Mouse (Mus musculus) ovary, postnatal 36 days (tissue): ENCODE measurements around the gene Prickle4.

Experiments
- DNase-seq: peaks from one replicate; pipeline ENCODE4 v3.0.0; 2022; ENCODE audit warnings: low spot score, mixed read lengths

The Prickle4 gene

DNA sequence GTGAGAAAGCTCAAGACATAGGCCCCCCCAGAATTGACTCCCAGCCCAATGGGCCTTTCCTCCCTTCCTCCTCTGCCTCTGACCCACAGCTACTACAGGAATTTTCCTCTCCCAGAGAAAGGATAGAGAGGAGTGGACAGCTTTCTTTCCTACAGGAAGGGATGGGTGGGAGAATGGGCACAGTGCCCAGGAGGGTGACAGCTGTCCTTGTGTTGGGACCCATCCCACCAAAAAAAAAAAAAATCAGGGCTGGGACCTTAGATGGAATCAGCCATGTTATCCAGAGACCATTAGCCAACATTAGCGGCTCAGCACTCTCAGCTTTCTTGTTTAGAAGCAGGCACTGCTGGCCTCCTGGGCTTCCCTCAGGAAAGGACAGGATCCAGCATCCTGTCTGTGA is 11.7 kb upstream of the Prickle4 start:
- no peak for DNase-seq

DNA sequence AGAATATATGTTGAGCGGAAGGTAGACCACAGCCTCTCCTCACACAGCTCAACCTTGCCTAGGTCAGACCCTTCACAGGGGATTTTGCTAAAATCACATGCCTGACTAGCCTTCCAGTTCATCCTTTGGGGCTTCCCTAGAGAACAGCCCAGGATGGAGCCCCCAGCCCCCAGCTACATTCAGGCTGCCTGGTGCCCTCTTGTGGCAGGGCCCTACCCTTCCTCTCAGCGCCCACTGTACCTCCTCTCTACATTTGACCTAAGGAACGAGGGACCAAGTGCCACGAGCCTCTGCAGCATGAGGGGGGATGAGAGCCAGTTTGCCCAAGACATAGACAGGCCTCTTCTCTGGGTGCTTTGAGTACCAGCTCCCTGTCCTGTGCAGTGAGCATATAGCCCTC is 10.2 kb upstream of the Prickle4 start:
- DNase-seq: no peak

DNA sequence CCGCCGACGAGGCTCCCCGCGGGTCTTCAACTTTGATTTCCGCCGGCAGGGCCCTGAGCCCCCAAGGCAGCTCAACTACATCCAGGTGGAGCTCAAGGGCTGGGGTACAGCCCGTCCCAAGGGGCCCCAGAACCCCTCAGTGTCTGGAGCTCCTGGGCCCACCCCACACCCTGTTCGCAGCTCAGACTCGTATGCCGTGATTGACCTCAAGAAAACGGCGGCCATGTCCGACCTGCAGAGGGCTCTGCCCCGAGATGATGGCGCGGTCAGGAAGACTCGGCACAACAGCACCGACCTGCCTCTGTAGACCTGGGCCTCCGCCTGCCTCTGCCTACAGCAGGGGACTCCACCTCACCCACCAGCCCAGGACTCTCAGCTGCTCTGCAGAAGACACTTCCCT is 9.0 kb upstream of the Prickle4 start:
- no peak for DNase-seq

DNA sequence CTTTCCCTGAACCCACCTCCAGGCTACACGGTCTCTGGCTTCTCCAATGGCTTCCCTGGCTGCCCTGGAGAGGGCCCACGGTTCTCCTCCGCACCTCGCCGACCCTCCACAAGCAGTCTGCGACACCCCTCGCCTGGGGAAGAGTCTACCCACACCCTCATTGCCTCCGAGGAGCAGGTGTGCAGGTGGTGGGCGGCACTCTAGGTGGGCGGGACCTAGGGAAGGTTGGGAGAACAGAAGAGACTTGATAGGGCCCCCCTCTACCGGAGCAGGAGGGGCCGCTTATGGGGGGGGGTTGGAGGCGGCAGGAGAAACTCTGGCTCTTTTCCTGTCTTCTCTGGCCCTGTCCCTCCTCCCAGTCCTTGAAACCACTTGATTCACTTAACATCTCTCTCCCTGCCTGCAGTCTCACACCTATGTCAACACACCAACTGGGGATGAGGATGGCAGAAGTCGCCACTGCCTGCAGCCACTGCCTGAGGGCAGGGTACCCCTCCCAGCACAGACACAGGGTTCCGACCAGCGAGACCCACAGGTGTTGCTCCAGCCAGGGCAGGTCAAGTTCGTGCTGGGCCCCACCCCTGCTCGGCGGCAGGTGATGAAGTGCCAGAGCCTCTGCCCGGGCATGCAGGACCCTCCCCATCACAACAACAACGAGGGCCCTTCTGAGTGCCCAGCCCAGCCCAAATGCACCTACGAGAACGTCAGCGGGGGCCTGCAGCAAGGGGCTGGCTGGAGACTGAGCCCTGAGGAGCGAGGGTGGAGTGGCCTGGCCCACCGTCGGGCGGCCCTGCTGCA is 8.2 kb upstream of the Prickle4 start:
- DNase-seq: no peak

DNA sequence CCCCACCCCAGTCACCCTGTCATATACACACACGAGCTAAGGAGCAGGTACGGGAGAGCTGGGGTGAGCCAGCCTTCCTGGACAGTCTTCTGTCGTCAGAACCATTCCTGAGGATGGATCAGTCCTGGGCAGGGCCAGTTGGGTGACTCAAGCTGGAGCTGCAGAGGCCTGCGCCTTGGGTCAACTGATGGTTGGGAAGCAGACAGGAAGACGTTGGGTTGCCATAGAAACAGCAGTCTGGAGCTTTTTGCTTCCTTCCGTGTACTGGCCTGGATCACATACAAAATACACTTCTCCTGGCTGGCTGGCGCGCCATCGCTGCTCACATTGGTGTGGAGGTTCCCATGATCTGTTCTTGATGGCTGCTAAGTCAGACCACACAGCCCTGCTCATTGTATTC is 7.3 kb upstream of the Prickle4 start:
- no peak for DNase-seq

DNA sequence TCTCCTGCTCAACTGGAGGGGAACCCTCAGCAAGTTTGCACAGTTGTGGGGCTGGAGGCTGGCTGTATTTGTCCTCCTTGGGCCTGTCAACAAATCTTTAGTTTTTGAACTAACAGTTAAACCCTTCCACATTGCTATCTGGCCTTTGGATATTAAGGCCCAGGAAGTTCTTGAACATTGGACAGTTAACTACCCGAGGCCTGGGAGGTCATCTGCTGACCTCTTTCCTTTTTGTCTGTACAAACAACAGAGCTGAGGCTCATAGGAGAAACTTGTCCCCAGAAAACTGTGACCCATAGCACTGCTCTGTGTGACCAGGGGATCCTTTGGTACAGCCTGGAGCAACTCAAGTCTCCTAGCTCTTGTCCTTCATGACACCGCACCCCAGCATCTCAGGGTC is 4.5 kb upstream of the Prickle4 start:
- no peak for DNase-seq

DNA sequence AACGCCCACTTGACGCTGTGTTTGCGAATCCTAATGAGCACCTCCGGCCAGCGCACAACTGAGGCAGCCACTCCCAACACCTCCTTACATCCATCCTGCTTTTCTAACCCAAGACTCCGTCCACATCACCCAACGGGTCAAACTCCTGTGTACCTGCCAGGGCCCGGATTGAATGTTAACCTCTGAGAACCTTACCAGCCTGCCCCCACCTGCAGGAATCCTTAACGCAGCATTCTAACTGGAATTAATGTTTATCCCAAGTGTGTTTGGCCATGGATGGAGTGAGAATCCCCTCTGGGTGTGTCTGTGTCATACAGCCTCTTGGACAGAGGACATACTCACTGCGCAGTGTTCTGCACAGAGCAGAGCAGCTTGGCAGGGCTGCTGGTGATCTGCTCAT is 3.6 kb upstream of the Prickle4 start:
- DNase-seq: no peak

DNA sequence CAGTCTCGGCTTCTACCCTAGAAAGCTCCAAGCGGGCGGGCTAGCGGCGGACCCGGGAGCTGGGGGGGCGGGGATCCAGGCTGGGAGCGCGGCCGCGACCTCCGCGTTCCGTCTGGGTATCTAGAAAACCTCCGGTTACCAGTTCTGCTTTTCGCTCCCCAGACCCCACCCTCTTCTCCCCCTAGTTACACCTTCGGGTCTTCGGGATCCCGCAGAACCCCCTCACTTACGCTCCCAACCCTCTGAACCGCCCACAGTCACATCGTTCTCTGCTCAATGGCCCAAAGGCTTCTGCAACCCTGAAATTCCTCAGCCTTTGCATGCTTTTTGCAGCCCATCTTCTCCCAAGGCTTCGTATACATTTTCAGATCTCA is 788 bp upstream of the Prickle4 start:
- no peak for DNase-seq

DNA sequence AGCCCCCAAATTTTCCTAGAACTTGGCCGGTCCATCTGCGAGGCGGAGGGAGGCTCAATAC is 264 bp downstream of the Prickle4 start, which contains the start of gene Gm21981:
TSS of gene Gm21981 (minus strand) at position 14 of the 61 bp plus-strand sequence.
- no peak for DNase-seq

DNA sequence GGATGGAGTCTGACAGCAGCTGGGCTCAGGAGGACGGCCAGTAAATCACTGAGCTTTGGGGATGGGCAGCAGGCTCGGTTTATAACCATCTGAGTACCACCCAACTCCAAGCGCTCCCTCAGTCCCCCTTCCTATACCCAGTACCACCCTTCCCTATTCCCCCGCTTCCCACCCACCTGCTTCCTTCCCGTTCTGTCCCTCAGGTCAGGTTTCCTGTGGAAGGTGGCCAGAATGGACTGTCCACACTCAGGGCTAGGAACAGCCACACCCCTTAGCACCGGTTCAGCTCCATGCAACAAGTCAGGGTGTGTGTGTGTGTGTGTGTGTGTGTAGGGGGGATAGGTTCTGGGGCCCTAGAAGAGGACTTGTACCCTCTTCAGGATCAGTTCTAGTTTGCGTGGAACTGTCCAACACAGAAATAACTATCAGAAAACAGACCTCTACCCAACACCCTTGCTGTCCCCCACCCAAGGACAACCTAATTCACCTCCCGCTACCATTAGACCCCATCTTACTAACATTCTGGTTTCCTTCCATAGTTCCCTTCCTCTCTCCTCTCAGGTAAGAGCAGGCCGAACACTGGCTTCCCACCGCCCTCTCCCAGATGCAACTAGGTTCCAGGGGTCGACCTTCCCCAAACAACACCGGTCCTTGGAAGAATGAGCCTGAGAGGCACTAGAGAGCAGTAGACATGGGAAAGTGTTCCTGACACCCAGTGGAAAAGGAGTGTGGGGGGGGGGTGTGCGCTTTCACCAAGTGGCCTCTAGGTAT is 680 bp downstream of the Prickle4 start:
- DNase-seq: no peak

DNA sequence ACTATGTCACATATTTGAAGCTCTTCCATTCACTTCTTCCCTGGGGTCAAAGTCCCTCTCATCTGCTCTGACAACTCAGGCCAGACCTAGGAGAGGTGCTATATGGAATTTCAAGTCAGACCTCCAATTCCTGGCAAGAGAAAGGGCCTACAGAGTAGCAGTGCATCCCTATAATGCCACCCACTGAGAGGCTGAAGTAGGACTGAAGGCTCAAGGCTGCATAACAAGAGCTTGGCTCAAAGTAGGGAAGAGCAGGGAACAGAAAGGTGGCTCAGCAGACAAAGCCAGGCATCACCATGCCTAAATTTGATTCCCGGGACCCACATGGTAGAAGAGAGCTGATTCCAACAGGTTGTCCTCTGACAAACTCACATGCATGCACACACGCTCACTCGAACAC is 2.9 kb downstream of the Prickle4 start:
- DNase-seq: no peak

DNA sequence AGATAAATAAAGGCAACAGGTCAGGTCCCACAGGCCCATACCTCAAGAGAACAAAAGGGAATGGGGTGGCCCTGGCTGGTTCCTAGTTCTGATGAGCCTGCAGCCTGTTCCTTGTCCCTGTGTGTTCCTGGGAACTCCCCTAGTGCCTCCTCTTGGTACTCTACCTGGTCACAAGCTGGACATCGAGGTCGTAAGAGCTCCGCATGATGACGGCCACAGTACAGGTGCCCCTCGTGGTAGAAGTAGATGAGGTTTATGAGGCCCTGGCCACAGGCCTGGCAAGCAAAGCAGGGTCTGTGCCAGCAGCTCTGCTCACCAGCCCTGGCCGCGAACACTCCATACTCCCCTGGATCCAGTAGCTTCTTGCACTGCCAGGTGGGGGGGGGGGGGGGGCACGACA is 4.6 kb downstream of the Prickle4 start:
- DNase-seq: no peak

DNA sequence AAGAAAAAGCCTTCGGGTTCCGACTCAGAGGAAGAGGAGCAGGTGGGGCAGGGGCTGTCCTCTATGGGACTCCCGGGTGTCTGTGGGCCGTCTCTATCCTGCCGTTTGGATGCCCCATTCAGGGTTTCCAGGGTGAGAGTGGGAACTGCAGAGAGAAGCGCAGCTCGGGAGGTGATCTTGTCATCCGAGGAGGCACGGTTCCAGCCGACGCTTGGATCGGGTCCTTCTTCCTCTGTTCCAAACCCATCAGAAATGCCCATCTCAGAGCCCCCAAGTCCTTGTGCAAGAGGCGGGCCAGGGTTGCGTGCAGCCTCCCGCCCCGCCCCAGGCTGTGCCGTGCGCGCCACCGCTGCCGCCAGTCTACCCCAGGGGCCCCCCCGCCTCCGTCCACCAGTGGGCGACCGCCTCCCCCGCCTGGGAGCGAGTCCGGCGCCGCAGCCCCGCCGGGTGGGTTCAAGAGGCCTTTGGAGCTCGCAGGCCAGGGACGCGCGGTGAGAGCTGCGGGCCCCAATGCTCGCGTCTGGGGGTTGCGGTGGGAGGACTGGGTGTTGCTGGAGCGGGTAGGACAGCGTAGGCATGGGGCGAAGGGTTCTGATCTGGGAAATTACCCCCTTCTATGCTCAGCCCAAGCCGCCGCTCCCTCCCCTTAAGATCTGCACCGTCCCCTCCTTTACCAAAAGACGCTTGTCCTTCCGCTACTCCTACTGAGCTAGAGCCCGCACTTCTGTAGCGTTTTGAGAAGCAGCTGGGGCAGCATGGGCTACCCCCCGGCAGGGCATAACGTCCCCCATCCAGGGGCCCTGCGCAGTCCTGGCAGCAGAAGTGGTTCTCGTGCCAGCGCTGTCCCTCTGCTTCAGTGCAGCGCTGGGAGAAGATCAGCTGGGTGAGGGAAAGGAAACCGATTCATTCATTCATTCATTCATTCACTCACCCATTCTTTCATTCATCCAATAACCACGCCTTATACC is 5.6 kb downstream of the Prickle4 start, which contains the start of gene Frs3:
TSS of gene Frs3 (plus strand) at position 423 of the 968 bp plus-strand sequence.
- DNase-seq: peak; percentile 75

DNA sequence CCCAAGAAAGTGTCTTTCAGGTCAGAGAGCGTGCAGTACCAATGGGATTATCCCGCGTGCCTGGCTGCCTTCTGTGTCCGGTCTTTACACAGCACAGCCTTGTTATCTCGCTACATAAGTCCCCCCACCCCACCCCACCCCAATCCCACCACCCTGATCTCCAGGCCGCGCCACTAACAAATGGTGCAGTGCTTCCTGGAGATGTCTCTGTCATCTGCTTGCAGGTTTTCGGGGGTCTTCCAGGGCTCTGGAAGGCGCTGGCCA is 6.3 kb downstream of the Prickle4 start, which contains the start of gene Tomm6:
TSS of gene Tomm6 (minus strand) at position 43 of the 264 bp plus-strand sequence.
- DNase-seq: no peak

DNA sequence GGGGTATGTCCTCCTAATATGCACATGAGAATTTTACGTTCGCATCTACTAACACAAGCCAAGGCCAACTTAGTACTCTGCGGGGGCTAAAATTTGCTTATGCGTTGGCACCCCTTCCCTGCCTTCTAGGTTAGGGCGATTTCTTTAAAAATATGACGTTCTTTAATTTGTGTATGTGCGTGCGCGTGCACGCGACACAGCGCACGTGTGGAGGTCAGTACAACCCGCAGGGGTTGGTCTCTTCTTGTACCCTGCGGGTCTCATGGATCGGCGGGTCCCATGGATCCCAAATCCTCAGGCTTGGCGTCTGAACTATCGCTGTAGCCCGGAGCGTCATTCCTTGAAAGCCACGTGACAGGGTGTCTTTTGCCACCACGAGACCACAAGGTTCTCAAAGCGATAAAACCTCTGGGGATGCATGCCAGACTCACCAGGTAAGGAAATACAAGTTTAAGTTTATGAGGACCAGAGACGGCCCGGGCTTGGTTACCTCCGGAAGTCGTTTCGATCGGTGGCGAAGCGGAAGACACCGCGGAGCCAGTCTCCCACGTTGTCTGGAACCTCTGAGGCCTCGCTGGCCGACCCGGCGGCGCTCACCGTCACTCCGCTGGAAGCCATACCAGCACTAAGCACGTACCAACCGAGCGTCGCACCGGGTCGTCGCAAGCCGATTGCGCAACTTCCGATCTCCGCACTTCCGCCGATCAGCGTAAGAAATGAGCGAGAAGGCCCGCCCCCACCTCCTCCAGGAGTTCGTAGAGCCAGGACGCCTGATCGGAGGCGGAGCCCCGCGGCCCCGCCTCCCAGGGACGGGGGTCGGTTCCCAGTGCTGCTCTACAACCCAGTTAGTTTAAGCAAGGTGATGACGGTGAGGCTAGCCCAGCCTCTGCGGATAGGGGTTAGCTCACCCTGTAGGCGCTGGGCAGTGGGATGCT is 6.9 kb downstream of the Prickle4 start:
- DNase-seq: peak; percentile 93

DNA sequence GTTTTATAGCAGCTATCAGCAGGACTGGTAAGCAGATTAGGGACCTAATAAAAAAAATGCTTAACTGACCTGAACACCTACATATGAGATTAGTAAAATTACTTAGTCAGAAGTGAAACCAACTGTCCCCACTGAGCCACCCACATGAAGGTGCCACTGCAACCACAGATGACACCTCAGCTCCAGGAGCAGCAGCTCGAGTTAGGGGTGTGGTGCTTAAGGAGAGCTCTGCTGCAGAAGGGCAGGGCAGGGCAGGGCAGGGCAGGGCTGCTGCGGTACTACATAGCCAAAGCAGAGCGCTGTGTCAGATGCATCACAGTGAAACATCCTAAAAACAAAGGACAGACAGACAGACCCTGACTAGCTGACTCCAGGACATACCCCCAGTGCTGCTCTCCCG is 11.7 kb downstream of the Prickle4 start:
- DNase-seq: no peak

DNA sequence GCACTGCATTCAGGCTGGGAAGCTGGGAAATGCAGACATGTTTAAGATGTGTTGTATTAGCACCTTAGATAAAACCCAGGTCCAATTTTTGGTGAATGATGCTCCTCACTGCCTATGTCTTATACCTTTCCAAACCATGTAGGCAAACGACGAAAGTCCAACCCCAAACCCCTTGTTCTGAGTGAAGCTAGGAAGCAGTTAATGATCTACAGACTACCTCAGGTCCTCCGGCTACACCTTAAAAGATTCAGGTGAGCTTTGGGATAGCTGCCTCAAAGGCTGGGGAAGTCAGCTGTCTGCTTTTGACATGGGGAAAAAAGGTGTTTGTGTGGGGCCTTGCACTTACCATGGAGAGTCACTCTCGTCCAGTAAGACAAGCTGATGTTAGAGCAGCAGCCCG is 15.8 kb downstream of the Prickle4 start:
- no peak for DNase-seq

DNA sequence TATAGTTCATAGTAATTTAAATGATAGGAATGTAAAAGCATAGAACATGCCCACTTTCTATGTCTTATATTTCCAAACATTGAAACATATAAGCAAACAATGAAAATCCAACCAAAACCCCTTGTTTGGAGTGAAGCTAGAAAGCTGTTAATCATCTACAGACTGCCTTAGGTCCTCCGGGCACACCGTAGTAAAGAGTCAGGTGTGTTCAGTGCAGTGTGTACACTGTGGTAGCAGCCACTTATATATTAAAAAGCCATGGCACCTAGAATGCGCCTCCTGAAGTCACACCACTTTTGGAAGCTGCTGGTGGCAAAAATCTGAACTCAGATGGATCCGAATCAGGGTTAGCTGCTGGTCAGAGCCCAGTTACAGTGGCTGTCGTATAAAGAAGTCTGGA is 16.3 kb downstream of the Prickle4 start:
- DNase-seq: no peak

DNA sequence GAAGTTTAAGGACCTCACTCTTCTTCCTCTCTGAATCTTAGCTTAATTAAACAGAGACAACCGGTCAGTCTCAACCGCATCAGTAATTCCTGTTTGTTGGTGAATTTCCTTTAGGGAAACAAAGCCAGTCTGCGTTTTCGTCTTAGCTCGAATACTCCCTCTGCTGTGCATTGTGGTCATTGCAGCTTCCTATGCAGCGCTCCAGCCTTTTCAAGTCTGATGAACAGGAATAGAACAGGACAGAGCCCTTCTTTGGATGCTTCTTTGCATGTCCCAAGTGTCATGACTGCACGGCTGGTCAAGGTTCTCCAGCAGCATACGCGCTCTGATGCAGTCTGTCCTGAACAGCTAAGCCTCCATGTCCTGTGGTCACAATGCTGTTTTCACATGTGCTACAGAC is 18.0 kb downstream of the Prickle4 start:
- peak; percentile 62 for DNase-seq

DNA sequence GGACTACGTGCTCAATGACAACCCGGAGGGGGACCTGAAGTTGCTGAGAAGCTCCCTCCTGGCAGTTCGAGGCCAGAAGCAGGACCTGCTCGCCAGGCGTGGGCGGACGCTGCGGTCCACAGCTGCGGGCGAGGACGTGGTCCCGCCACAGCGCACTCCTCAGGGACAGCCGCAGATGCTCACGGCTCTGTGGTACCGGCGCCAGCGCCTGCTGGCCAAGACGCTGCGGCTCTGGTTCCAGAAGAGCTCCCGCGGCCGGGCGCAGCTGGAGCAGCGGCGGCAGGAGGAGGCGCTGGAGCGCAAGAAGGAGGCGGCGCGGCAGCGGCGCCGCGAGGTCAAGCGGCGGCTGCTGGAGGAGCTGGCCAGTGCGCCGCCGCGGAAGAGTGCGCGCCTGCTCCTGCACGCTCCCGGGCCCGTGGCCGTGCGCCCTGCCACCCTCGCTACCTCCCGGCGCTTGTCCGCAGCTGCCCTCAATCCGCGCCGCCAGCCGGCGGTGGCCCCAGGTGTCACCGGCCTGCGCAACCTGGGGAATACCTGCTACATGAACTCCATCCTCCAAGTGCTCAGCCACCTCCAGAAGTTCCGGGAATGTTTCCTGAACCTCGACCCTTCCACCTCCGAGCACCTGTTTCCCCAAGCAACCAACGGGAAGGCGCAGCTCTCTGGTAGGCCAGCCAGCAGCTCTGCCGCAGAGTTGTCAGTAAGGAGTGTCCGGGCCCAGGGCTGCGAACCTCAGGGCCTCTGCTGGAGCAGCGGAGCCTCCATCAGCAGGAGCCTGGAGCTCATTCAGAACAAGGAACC is 22.0 kb downstream of the Prickle4 start:
- peak; percentile 79 for DNase-seq

DNA sequence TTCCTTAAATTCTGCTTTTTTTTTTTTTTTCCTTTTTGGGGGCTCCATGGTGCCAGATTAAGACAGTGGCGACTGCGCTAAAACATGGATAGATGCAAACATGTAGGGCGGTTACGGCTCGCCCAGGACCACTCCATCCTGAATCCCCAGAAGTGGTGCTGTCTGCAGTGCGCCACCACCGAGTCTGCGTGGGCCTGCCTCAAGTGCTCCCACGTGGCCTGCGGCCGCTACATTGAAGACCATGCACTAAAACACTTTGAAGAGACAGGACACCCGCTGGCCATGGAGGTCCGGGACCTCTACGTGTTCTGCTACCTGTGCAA is 22.6 kb downstream of the Prickle4 start:
- no peak for DNase-seq
